In genomic region chr7:141390326-141391259, GRCm38 (mm10) we compare ENCODE assay signal across 12 mouse cellular contexts. TPM values are rescaled to one million over a fixed set of nuclear protein-coding genes. Genes with fewer than 3 reads are reported as not detected.
DNase-seq lines count a peak whose midpoint lies in the region; ATAC-seq lines count a peak whose summit lies in the region.
"Had no signal": no experiment of that assay in that cellular context is flagged by ENCODE, and none has a peak within 500 bp of the region (broad histone marks: within the 10 kb centered on the region; RNA-seq: fewer than 3 reads in every experiment).

No protein-coding gene starts in this region.

- no peaks in the 10 kb centered on the region for H3K9me3 ChIP-seq in heart, embryonic 11.5 days (replicated peaks; ENCODE audit: control insufficient read depth, low read length)
- H3K9me3 ChIP-seq in megakaryocyte, embryonic 14.5 days, result no peaks in the 10 kb centered on the region
- no peaks in the 10 kb centered on the region for H3K9me3 ChIP-seq in intestine, embryonic 15.5 days
- H3K9me3 ChIP-seq in liver, embryonic 15.5 days (replicated peaks), result no peaks in the 10 kb centered on the region
- H3K9me3 ChIP-seq: hindbrain, embryonic 15.5 days; neural tube, embryonic 12.5 days had no signal

- no peak for DNase-seq in heart, adult 8-10 months (ENCODE audit: low spot score)
- DNase-seq in layer of hippocampus, postnatal 36 days, result no peak
- DNase-seq in right cerebral cortex, postnatal 36 days (ENCODE audit: low spot score in 2 of 2), result no peak
- DNase-seq: gastrocnemius, adult 2 months; lung, postnatal 14 days had no signal

- no peak for ATAC-seq in heart, embryonic 11.5 days (replicated peaks; ENCODE audit: insufficient number of reproducible peaks, low FRiP score, low TSS enrichment)
- no peak for ATAC-seq in megakaryocyte, adult 5-6 weeks (ENCODE audit: poor library complexity, severe bottlenecking)
- ATAC-seq in intestine, embryonic 15.5 days, result no peak
- ATAC-seq in liver, embryonic 15.5 days (ENCODE audit: insufficient read depth), result no peak

- no peak overlapping the region for H3K9ac ChIP-seq in heart, embryonic 11.5 days (ENCODE audit: low read depth, low read length)
- H3K9ac ChIP-seq in intestine, embryonic 15.5 days, result no peak overlapping the region
- H3K9ac ChIP-seq in liver, embryonic 15.5 days, result peak overlapping the region; percentile 85; the same call in 1 of the 2 replicates

- peaks cover 8% of the 10 kb centered on the region for H3K4me1 ChIP-seq in heart, embryonic 11.5 days (ENCODE audit: control insufficient read depth, insufficient read depth, low read length)
- peaks cover 89% of the 10 kb centered on the region for H3K4me1 ChIP-seq in megakaryocyte, embryonic 14.5 days
- H3K4me1 ChIP-seq in intestine, embryonic 15.5 days (replicated peaks), result peaks cover 17% of the 10 kb centered on the region
- peaks cover 82% of the 10 kb centered on the region for H3K4me1 ChIP-seq in liver, embryonic 15.5 days (replicated peaks)

- peak overlapping the region; percentile 89 for H3K4me2 ChIP-seq in heart, embryonic 11.5 days
- H3K4me2 ChIP-seq in intestine, embryonic 15.5 days (replicated peaks), result peak overlapping the region; percentile 90
- H3K4me2 ChIP-seq in liver, embryonic 15.5 days, result peak overlapping the region; percentile 96

- H3K27me3 ChIP-seq in heart, embryonic 11.5 days (ENCODE audit: control insufficient read depth, insufficient read depth, low read length), result no peaks in the 10 kb centered on the region
- peaks cover 4% of the 10 kb centered on the region for H3K27me3 ChIP-seq in megakaryocyte, embryonic 14.5 days (replicated peaks)
- no peaks in the 10 kb centered on the region for H3K27me3 ChIP-seq in intestine, embryonic 15.5 days (replicated peaks)
- no peaks in the 10 kb centered on the region for H3K27me3 ChIP-seq in liver, embryonic 15.5 days

- no peak overlapping the region for H3K4me3 ChIP-seq in heart, embryonic 11.5 days (ENCODE audit: low read depth, low read length)
- peak overlapping the region; percentile 98 for H3K4me3 ChIP-seq in megakaryocyte, embryonic 14.5 days (replicated peaks)
- no peak overlapping the region for H3K4me3 ChIP-seq in intestine, embryonic 15.5 days (replicated peaks)
- peak overlapping the region; percentile 82 for H3K4me3 ChIP-seq in liver, embryonic 15.5 days (replicated peaks)

- 54% methylated on average over 9 of the region's 9 CpGs for WGBS in heart, embryonic 11.5 days (ENCODE audit: insufficient replicate concordance)
- WGBS in intestine, embryonic 15.5 days, result 39% methylated on average over 9 of the region's 9 CpGs
- 40% methylated on average over 9 of the region's 9 CpGs for WGBS in liver, embryonic 15.5 days (ENCODE audit: insufficient replicate concordance)

- no peaks in the 10 kb centered on the region for H3K36me3 ChIP-seq in heart, embryonic 11.5 days (ENCODE audit: control insufficient read depth, insufficient read depth, low read length)
- peaks cover 5% of the 10 kb centered on the region for H3K36me3 ChIP-seq in megakaryocyte, embryonic 14.5 days (replicated peaks; ENCODE audit: low read length)
- H3K36me3 ChIP-seq in intestine, embryonic 15.5 days, result no peaks in the 10 kb centered on the region
- peaks cover 4% of the 10 kb centered on the region for H3K36me3 ChIP-seq in liver, embryonic 15.5 days (replicated peaks)
- H3K36me3 ChIP-seq: hindbrain, embryonic 15.5 days; neural tube, embryonic 12.5 days had no signal

- H3K27ac ChIP-seq in heart, embryonic 11.5 days (ENCODE audit: low read depth, low read length), result no peak overlapping the region
- peak overlapping the region; percentile 91 for H3K27ac ChIP-seq in intestine, embryonic 15.5 days
- peak overlapping the region; percentile 100 for H3K27ac ChIP-seq in liver, embryonic 15.5 days (replicated peaks)
- H3K27ac ChIP-seq: neural tube, embryonic 12.5 days had no signal

RNA-seq across cellular contexts. Expression of gene Taldo1, which starts 1.4 kb away (rescaled TPM):
- polyA plus RNA-seq in heart, embryonic 11.5 days (2014; fragmentation: Nextera tagmentation; extraction: Ambion mirVana), result 288 and 291 TPM in 2 replicates
- 100 to 1,000 TPM; 107 to 115 (median 110) TPM for total RNA-seq in heart, adult 8-10 months (2022)
- polyA plus RNA-seq in megakaryocyte, embryonic 14.5 days (2012; ENCODE audit: insufficient read depth, low replicate concordance), result 173 and 451 TPM in 2 replicates
- total RNA-seq in megakaryocyte, adult 5-6 weeks (2015), result 197 and 213 TPM in 2 replicates
- total RNA-seq in megakaryocyte, adult 5-6 weeks (2017), result 795 and 884 TPM in 2 replicates
- polyA plus RNA-seq in intestine, embryonic 15.5 days (2015; fragmentation: Nextera tagmentation; extraction: Ambion mirVana), result 458 and 460 TPM in 2 replicates
- polyA plus RNA-seq in liver, embryonic 15.5 days (2015; fragmentation: Nextera tagmentation; extraction: Ambion mirVana), result 409 and 415 TPM in 2 replicates
- 100 to 1,000 TPM; 119 to 121 TPM for total RNA-seq in layer of hippocampus, postnatal 36 days (2021)

RNA-seq across cellular contexts. Expression of gene Gatd1, which starts 23.3 kb away (rescaled TPM):
- 29.3 and 32.2 TPM in 2 replicates for polyA plus RNA-seq in heart, embryonic 11.5 days (2014; fragmentation: Nextera tagmentation; extraction: Ambion mirVana)
- total RNA-seq in heart, adult 8-10 months (2022), result 10 to 100 TPM; 13.3 to 16.0 (median 14.8) TPM
- polyA plus RNA-seq in megakaryocyte, embryonic 14.5 days (2012; ENCODE audit: insufficient read depth, low replicate concordance), result 11.1 TPM in 1 of 2 replicates, not detected in the other
- total RNA-seq in megakaryocyte, adult 5-6 weeks (2015), result 22.8 and 26.4 TPM in 2 replicates
- total RNA-seq in megakaryocyte, adult 5-6 weeks (2017), result 12.9 and 13.1 TPM in 2 replicates
- polyA plus RNA-seq in intestine, embryonic 15.5 days (2015; fragmentation: Nextera tagmentation; extraction: Ambion mirVana), result 47.4 and 49.2 TPM in 2 replicates
- polyA plus RNA-seq in liver, embryonic 15.5 days (2015; fragmentation: Nextera tagmentation; extraction: Ambion mirVana), result 15.0 and 15.7 TPM in 2 replicates
- 10 to 100 TPM; 42.2 to 48.4 TPM for total RNA-seq in layer of hippocampus, postnatal 36 days (2021)

RNA-seq across cellular contexts. Expression of gene Cend1, which starts 38.7 kb away (rescaled TPM):
- 7.4 and 9.3 TPM in 2 replicates for polyA plus RNA-seq in heart, embryonic 11.5 days (2014; fragmentation: Nextera tagmentation; extraction: Ambion mirVana)
- total RNA-seq in heart, adult 8-10 months (2022), result 1 to 10 TPM in 3 of 4 experiments, under 1 TPM in 1; 0.78 to 1.7 (median 1.4) TPM
- polyA plus RNA-seq in megakaryocyte, embryonic 14.5 days (2012; ENCODE audit: insufficient read depth, low replicate concordance), result not detected in 2 replicates
- total RNA-seq in megakaryocyte, adult 5-6 weeks (2015), result 0.18 TPM in 1 of 2 replicates, not detected in the other
- not detected in 2 replicates for total RNA-seq in megakaryocyte, adult 5-6 weeks (2017)
- polyA plus RNA-seq in intestine, embryonic 15.5 days (2015; fragmentation: Nextera tagmentation; extraction: Ambion mirVana), result 3.8 and 3.9 TPM in 2 replicates
- not detected in 2 replicates for polyA plus RNA-seq in liver, embryonic 15.5 days (2015; fragmentation: Nextera tagmentation; extraction: Ambion mirVana)
- 100 to 1,000 TPM; 250 to 269 TPM for total RNA-seq in layer of hippocampus, postnatal 36 days (2021)

RNA-seq across cellular contexts. Expression of gene Slc25a22, which starts 47.1 kb away (rescaled TPM):
- 19.4 and 19.7 TPM in 2 replicates for polyA plus RNA-seq in heart, embryonic 11.5 days (2014; fragmentation: Nextera tagmentation; extraction: Ambion mirVana)
- total RNA-seq in heart, adult 8-10 months (2022), result 10 to 100 TPM; 44.3 to 76.1 (median 66.5) TPM
- polyA plus RNA-seq in megakaryocyte, embryonic 14.5 days (2012; ENCODE audit: insufficient read depth, low replicate concordance), result 22.2 and 47.0 TPM in 2 replicates
- 14.6 and 15.0 TPM in 2 replicates for total RNA-seq in megakaryocyte, adult 5-6 weeks (2015)
- total RNA-seq in megakaryocyte, adult 5-6 weeks (2017), result 3.2 and 6.4 TPM in 2 replicates
- polyA plus RNA-seq in intestine, embryonic 15.5 days (2015; fragmentation: Nextera tagmentation; extraction: Ambion mirVana), result 28.5 and 33.1 TPM in 2 replicates
- polyA plus RNA-seq in liver, embryonic 15.5 days (2015; fragmentation: Nextera tagmentation; extraction: Ambion mirVana), result 18.7 and 20.5 TPM in 2 replicates
- total RNA-seq in layer of hippocampus, postnatal 36 days (2021), result 100 to 1,000 TPM; 319 to 341 TPM

RNA-seq across cellular contexts. Expression of gene Eps8l2, which starts 51.9 kb away (rescaled TPM):
- 0.51 and 0.82 TPM in 2 replicates for polyA plus RNA-seq in heart, embryonic 11.5 days (2014; fragmentation: Nextera tagmentation; extraction: Ambion mirVana)
- 1 to 10 TPM; 3.7 to 5.0 (median 3.9) TPM for total RNA-seq in heart, adult 8-10 months (2022)
- polyA plus RNA-seq in megakaryocyte, embryonic 14.5 days (2012; ENCODE audit: insufficient read depth, low replicate concordance), result 0.10 TPM in 1 of 2 replicates, not detected in the other
- total RNA-seq in megakaryocyte, adult 5-6 weeks (2015), result not detected in 2 replicates
- total RNA-seq in megakaryocyte, adult 5-6 weeks (2017), result not detected in 2 replicates
- polyA plus RNA-seq in intestine, embryonic 15.5 days (2015; fragmentation: Nextera tagmentation; extraction: Ambion mirVana), result 117 and 133 TPM in 2 replicates
- 16.6 and 24.3 TPM in 2 replicates for polyA plus RNA-seq in liver, embryonic 15.5 days (2015; fragmentation: Nextera tagmentation; extraction: Ambion mirVana)
- 1 to 10 TPM; 4.6 to 5.8 TPM for total RNA-seq in layer of hippocampus, postnatal 36 days (2021)

Comparison
In these comparisons a context has a peak if more than half of its experiments do, and no peak if none do; other contexts are left out.
1. H3K4me3 ChIP-seq: peak in megakaryocyte, embryonic 14.5 days (single experiment) and liver, embryonic 15.5 days (single experiment); none in heart, embryonic 11.5 days (single experiment) and intestine, embryonic 15.5 days (single experiment).
2. Peak in every context shown above with its lines, with median percentiles within 50 percentile points of each other: H3K4me2 ChIP-seq.